Mouse (Mus musculus): ENCODE results near the gene Vmn1r218.
"Not testable (repeated sequence)": the region's sequence is repeated elsewhere in the genome, so short reads cannot be mapped to it uniquely, and the experiment has no call there.

The Vmn1r218 gene

DNA sequence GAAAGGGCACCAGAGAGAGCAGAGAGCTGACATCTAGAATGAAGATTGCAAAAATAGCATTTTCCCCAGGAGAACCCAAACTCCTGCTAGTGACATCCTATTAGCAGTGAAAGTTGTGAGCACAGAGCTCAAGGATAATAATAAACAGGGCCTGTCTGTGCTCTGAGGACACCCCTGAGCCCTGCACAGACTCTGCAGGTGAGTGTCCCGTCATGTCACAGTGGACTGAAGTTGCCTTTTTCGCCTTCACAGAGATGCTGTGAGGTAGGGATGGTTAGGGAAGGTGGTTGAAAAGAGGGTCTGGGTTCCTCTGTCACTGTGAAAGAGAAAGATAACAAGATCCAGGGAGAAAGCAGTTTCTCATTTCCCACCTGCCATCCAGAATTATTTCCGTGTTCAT lies at the start of gene Vmn1r218:
Gene Vmn1r218, plus strand, starts transcription at position 57 of the 400 bp plus-strand sequence.
- no peak for DNase-seq (ENCODE audit: extremely low read depth, insufficient read length, low spot score)

DNA sequence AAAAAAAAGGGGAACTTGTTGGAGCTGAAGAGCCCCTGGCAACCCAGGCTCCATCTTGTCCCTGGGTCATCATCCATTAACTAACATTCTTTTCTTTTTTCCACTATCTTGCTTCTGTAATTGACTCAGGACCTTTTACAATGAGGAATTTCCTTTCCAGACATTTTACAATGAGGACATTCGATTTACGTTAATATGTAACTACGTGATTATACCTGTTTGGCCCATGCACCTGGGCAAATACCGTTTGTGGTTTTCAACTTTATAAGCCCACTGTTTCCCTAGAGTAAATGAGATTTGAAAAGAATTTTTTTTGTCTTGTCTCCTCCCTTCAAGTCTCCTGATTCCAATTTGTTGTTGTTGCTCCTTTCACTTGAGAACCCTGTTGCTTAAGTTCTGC lies 38.6 kb upstream of the Vmn1r218 start:
- DNase-seq (ENCODE audit: extremely low read depth, insufficient read length, low spot score), result no peak

DNA sequence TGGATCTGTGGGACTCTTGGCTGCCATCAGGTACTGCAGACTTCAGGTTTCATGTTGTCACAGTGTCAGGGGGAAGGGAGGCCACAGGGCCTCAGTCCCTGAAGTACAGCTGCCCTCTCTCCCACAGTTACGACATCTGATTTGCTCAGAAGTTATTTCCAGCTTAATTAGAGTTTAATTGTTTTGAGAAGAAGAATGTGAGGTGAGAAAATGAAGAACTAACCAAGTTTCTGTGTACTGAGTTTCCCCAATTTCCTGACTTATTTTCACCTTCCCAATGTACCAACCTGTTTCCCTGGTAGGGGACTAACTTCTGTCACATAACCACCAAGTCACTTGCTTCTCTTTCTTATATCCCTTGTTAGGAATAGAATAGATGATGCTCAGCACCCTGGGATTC lies 14.8 kb upstream of the Vmn1r218 start, which contains the start of gene Vmn1r217:
Gene Vmn1r217, minus strand, starts transcription at position 101 of the 400 bp plus-strand sequence.
- DNase-seq (ENCODE audit: extremely low read depth, insufficient read length, low spot score), result not testable (repeated sequence)

DNA sequence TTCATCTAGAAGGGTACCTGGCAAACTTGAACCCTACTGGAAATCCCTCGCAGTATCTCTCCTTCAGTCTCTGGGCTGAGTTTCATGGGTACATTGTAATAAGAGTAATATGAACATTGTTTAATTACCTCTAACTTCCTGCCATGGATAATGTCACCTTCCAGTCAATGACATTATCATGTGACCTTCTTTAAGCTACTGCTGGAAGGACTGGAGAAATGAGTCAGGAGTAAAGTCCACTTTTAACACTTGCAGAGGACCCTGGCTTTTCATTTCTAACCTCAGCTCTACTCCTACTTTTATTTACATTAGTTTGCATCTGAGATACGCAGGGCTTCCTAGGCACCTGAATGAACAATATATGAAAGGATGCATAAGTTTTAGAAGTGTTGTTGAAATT lies 12.3 kb upstream of the Vmn1r218 start:
- DNase-seq (ENCODE audit: extremely low read depth, insufficient read length, low spot score), result no peak

DNA sequence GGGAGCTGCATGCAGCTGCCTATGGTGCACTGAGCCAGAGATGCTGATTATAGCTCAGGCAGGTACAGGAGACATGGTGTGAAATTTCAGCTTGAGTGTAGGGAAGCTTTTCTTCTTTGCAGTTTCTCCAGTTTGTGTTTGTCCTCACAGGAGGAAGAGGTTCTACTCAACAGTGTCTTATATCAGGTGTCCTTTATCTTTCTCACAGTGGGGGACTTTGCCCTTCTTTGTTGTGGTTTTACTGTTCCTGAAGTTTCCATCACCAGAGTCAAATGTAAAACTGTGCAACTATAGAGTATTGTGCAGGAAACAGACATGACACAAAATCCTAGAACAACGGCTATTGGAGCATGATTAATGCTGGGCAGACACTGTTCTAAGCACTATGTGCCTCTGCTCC lies 546 bp downstream of the Vmn1r218 start:
- DNase-seq (ENCODE audit: extremely low read depth, insufficient read length, low spot score), result no peak

DNA sequence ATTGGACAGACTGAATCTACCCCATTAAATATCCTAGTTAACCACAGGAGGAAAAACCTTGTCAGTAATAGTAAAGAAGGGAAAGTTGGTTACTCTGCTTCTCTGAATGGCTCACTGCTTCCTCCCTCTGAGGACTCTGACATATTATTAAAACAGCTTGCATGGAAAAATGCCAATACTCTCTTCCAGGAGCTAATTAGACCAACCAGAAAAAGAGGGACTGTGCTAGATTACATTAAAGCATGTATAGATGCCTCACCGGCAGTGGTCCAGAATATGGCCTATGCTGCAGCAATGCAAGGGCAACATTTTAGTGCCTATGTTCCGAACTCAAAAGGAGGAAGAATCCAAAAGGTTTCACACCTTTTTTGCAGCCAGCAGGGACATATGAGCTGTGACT lies 5.9 kb downstream of the Vmn1r218 start:
- no peak for DNase-seq (ENCODE audit: extremely low read depth, insufficient read length, low spot score)

DNA sequence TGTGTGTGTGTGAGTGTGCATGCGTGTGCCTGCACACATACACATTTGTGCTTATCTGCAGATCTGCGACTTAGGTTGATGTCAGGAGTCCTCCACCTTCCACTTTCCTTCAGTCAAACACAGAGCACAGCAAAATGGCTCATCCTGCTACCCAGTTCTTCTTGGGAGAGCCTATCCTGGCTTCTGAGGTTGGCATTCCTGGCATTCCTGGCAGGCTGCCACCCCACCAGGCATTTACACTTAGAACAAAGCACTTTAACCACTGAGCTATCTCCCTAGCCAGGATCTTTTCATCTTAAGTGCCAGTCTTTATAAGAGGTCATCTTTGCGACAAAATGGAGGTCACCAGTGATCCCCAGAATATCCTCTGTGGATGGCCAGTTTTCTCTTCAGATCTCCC lies 24.9 kb downstream of the Vmn1r218 start:
- DNase-seq (ENCODE audit: extremely low read depth, insufficient read length, low spot score), result peak; percentile 40

DNA sequence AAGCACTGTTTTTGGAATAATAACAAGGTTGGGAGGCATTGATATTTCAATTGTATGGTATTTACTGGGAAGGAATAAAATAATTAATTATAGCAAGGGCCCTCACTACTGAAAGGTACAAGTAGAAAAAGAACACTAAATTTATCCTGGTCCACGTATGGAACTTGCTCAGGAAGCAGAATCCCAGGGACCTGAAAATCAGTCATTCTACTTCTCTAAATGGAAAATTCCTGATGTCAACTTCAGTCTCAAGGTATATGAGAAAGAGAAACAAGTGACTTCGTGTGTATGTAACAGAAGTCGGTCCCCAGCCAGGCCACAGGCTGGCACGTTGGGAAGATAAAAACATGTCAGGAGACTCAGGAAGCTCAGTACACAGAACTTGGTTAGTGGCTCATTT lies 26.1 kb downstream of the Vmn1r218 start, which contains the start of gene Vmn1r219:
Gene Vmn1r219, plus strand, starts transcription at position 301 of the 400 bp plus-strand sequence.
- no peak for DNase-seq (ENCODE audit: extremely low read depth, insufficient read length, low spot score)

DNA sequence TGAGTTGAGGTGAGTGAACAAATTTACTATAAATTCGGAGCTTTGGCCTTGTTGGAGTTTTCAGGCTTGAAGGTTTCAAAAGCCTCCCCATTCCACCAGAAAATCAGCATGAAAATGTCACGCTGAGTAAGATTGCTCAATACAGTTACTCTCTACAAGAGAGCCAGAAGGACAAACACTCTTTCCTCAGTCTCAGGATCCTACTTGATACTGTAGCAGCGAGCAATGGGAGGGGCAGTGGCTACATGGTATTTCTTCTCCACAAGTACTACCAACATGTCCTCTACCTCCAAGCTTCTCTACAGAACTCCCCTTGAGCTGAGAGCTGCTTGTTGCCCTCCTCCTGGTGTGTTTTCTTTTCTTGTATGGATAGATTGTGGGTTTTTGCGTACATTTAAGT lies 33.5 kb downstream of the Vmn1r218 start:
- not testable (repeated sequence) for DNase-seq (ENCODE audit: extremely low read depth, insufficient read length, low spot score)

DNA sequence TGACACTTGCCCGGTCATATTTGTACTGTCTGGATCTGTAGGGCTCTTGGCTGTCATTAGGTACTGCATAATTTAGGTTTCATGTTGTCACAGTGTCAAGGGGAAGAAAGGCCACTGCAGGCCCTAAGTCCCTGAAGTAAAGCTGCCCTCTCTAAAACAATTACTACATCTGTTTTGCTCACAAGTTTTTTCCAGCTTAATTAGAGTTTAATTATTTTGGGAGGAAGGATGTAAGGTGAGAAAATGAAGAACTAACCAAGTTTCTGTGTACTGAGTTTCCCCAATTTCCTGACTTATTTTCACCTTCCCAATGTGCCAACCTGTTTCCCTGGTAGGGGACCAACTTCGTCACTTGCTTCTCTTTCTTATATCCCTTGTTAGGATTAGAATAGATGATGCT lies 54.9 kb downstream of the Vmn1r218 start, which contains the start of gene Vmn1r220:
Gene Vmn1r220, minus strand, starts transcription at position 101 of the 400 bp plus-strand sequence.
- DNase-seq (ENCODE audit: extremely low read depth, insufficient read length, low spot score), result no peak
